Mouse (Mus musculus) embryonic fibroblast, embryonic 13.5 days (primary cell): ENCODE results near the gene Ptgis.

Experiments used
- CTCF ChIP-seq: IDR thresholded peaks from 2 replicates; pipeline ENCODE4 v1.5.1; 2011; ENCODE audit warnings: mild to moderate bottlenecking, control low read depth, low read length, moderate library complexity, borderline replicate concordance; ENCODE audit not compliant: insufficient read depth
- POLR2A ChIP-seq: IDR thresholded peaks from 2 replicates; pipeline ENCODE4 v1.6.1; 2011; ENCODE audit warnings: low read depth, mild to moderate bottlenecking, control low read depth, low read length, moderate library complexity

DNA sequence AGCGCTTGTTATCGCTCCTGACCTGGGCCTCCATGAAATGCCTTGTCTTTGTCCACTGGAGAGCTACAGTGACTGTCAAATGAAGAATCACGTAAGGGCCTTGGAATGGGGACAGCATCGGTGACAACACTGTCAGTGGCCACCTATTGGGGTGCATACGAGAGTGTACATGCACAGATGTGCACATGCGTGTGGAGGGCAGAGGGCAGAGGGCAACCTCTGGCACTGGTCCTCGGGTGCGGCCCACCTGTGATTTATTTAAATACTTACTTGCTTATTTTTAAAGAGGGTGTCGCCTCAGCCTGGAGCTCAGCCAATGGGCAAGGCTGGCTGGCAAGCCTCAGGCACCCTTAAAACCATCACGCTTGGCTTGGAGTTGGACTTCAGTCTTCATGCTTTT is 22.0 kb upstream of the Ptgis start:
- TF ChIP-seq CTCF (no peak), POLR2A (no peak)
